Mouse (Mus musculus) neural tube, embryonic 14.5 days (tissue): ENCODE measurements around the gene Anapc7. TPM values are rescaled to one million over a fixed set of nuclear protein-coding genes. Genes with fewer than 3 reads are reported as not detected.
"Not testable (repeated sequence)": the region's sequence is repeated elsewhere in the genome, so short reads cannot be mapped to it uniquely, and the experiment has no call there.

Experiments
- ATAC-seq: fragments of 200-750 bp; cut with Nextera tagmentation; 2 replicates; pipeline ENCODE4 v1.8.0; 2017; ENCODE audit warnings: low read depth, mild to moderate bottlenecking, moderate TSS enrichment, moderate library complexity
- H3K27ac ChIP-seq: fragments of 300-500 bp; sonication (generic); 2 replicates; pipeline ENCODE4 v1.5.1; 2014; ENCODE audit warnings: low read depth, mild to moderate bottlenecking, control low read depth, low read length, moderate library complexity, mixed read lengths
- H3K27me3 ChIP-seq: fragments of 300-500 bp; sonication (generic); 2 replicates; pipeline ENCODE4 v1.6.1; 2014; ENCODE audit warnings: low read length; ENCODE audit not compliant: control insufficient read depth, insufficient read depth
- H3K36me3 ChIP-seq: fragments of 300-500 bp; sonication (generic); 2 replicates; pipeline ENCODE4 v1.6.1; 2014; ENCODE audit warnings: low read length, mixed read lengths; ENCODE audit not compliant: control insufficient read depth, insufficient read depth
- H3K4me1 ChIP-seq: fragments of 300-500 bp; sonication (generic); 2 replicates; pipeline ENCODE4 v1.6.1; 2014; ENCODE audit warnings: low read length; ENCODE audit not compliant: control insufficient read depth, insufficient read depth
- H3K4me2 ChIP-seq: fragments of 300-500 bp; sonication (generic); 2 replicates; pipeline ENCODE4 v1.6.1; 2014; ENCODE audit warnings: mild to moderate bottlenecking, low read depth, low read length, control low read depth
- H3K4me3 ChIP-seq: fragments of 300-500 bp; sonication (generic); 2 replicates; pipeline ENCODE4 v1.5.1; 2014; ENCODE audit warnings: low read depth, low read length, control low read depth, mixed read lengths
- H3K9ac ChIP-seq: fragments of 300-500 bp; sonication (generic); replicated peaks from 2 replicates; pipeline ENCODE4 v1.6.1; 2014; ENCODE audit warnings: low read depth, mild to moderate bottlenecking, control low read depth, low read length, mixed read lengths
- H3K9me3 ChIP-seq: fragments of 300-500 bp; sonication (generic); 2 replicates; pipeline ENCODE4 v1.6.1; 2016; ENCODE audit warnings: low read length; ENCODE audit not compliant: control insufficient read depth
- WGBS: fragments of 180-500 bp; shearing (Covaris S2); extraction: QIAGEN DNeasy Blood & Tissue Kit; methylation state at CpG from one replicate; pipeline ENCODE4 v1.1.7; 2014; 5-methylcytosine and 5-hydroxymethylcytosine counted together
- polyA plus RNA-seq: library from polyadenylated mRNA; unstranded; fragments of >200 nt; fragmentation: Nextera tagmentation; extraction: Ambion mirVana; gene quantifications from 2 replicates; pipeline ENCODE4 v1.2.1, GENCODE M21; 2014

The Anapc7 gene
- polyA plus RNA-seq, 1 experiment from 2014 or later, result 33.4 TPM

DNA sequence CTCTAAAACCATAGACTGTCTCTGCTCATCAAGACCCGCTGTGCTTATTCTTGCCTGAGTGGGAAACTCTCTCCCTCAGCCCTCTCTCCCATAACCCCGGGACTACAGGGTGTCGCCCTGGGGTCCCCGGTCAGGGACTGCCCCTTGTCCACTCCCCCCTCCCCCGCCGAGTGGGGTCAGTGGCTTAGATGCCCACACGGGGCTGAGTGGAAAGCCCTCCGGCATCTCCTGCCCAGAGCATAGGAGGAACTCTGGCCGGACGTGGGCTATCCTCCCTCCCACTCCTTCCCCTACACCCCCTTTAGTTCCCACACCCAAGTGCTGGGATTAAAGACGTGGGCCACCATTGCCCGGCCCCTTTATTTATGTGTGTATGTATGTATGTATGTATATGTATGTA lies 6.0 kb upstream of the Anapc7 start:
- WGBS, result 88% methylated on average over 12 of the region's 12 CpGs
- Histone ChIP-seq H3K4me3 (no peak overlapping the region), H3K27me3 (no peaks in the 10 kb centered on the region), H3K4me1 (no peaks in the 10 kb centered on the region), H3K9ac (no peak overlapping the region), H3K27ac (no peak overlapping the region), H3K9me3 (no peaks in the 10 kb centered on the region), H3K4me2 (no peak overlapping the region), H3K36me3 (no peaks in the 10 kb centered on the region)
- ATAC-seq, result no peak

DNA sequence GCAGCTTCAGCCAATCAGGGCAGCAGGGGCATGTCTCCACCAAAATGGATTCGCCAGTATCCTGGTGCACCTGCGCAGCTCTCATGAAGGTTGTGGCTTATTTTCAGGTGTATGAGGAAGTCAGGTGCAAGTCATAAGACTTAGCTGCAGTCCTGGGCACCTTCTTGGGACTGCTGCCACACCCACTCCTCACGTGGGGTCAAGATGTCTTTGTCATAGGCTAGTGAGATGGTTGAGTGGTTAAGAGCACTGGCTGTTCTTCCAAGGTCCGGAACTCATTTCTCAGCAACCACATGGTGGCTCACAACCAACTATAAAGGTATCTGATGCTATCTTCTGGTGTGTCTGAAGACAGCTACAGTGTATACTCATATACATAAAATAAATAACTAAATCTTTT lies 817 bp upstream of the Anapc7 start:
- not testable (repeated sequence) for H3K4me2 ChIP-seq, ATAC-seq, H3K27ac ChIP-seq, H3K9me3 ChIP-seq, H3K27me3 ChIP-seq, H3K9ac ChIP-seq, H3K36me3 ChIP-seq, H3K4me3 ChIP-seq, H3K4me1 ChIP-seq
- WGBS, result 72% methylated on average over 4 of the region's 4 CpGs

DNA sequence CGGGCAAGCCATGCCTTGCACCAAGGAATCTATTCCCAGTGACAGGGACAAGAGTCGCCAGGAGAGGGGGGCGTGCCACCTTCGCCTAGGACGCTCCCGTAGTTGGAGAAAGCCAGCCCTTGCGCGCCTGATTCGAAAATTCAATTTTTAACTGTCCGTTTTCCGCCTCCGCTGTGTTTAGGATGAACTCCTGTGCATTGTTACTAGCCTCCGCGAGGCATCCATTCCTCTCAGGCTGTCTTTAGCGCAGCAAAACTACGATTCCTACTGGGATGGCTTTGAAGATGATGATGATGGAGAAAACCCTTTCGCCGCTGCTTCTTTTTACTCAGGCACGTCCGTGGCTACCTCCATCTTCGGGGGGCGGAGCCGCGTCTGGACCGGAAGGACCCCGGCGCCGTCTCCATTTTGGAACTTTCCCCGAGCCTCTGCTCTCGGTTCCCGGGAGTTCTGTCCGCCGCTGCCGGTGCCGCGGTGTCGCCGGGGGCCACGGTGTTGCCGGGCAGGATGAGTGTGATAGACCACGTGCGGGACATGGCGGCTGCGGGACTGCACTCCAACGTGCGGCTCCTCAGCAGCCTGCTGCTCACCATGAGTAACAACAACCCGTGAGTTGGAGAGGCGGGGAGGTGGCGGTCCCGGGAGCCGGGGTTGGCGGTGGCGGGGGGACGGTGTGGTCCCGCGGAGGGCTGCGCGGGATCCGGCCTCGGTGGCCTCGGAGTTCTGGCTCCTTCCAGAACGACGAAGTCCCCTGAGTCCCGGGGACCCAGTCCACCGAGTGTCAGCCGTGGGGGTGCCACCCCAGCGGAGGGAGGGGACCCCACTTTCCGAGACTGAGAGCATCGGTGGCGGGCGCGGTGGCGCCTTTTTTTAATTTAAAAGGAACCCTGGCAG lies 825 bp downstream of the Anapc7 start:
- Histone ChIP-seq H3K4me3 (peak overlapping the region; percentile 92), H3K36me3 (no peaks in the 10 kb centered on the region), H3K27ac (peak overlapping the region; percentile 94), H3K27me3 (no peaks in the 10 kb centered on the region), H3K9me3 (no peaks in the 10 kb centered on the region), H3K4me2 (peak overlapping the region; percentile 93), H3K9ac (peak overlapping the region; percentile 86), H3K4me1 (no peaks in the 10 kb centered on the region)
- under 1% methylated on average over 73 of the region's 73 CpGs for WGBS
- ATAC-seq, result peak; percentile 91

DNA sequence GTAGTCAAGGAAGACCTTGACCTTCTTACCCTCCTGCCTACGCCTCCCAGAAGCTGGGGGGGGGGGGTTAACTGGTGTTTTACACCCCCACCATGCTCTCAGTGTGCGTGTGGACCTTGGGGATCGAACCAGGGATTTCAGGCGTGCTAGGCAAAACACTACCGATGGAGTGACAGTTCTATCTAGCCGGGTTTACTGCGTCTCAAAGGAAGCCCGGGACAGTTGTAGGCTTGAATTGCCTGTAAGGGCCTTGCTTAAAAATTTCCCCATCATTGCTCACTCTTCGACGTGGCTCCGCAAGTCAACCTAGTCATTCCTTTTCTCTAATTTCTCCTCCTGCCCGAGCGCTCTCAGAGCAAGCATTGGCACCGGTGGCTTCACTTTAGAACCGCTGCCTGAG lies 1.6 kb downstream of the Anapc7 start:
- peak overlapping the region; percentile 92 for H3K4me3 ChIP-seq
- H3K4me1 ChIP-seq, result no peaks in the 10 kb centered on the region
- no peak for ATAC-seq
- H3K36me3 ChIP-seq, result peaks cover 2% of the 10 kb centered on the region; the same call in 1 of the 2 replicates
- peak overlapping the region; percentile 93 for H3K4me2 ChIP-seq
- H3K27ac ChIP-seq, result no peak overlapping the region
- peak overlapping the region; percentile 86 for H3K9ac ChIP-seq
- 36% methylated on average over 15 of the region's 15 CpGs for WGBS
- no peaks in the 10 kb centered on the region for H3K27me3 ChIP-seq
- H3K9me3 ChIP-seq, result no peaks in the 10 kb centered on the region

DNA sequence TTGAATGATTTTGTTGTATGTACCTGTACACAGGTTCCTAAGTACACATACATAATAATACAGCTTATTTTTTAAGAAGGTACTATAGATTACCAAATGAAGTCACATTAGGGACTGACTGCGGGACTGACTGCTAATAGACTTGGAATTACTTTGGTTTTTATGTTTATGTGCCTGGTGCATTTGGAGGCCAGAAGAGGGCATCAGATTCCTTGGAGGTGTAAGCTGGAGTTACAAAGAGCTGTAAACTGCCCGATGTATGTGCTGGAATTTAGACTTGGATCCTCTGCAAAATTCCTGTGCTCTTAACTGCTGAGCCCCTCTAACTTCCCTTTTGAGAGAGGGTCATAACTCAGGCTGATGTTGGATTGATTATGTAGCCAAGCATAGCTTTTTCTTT lies 4.1 kb downstream of the Anapc7 start:
- H3K9ac ChIP-seq, result no peak overlapping the region
- H3K27ac ChIP-seq, result no peak overlapping the region
- H3K4me2 ChIP-seq, result no peak overlapping the region
- ATAC-seq, result no peak
- peaks cover 22% of the 10 kb centered on the region; the same call in 1 of the 2 replicates for H3K36me3 ChIP-seq
- no peak overlapping the region for H3K4me3 ChIP-seq
- H3K27me3 ChIP-seq, result no peaks in the 10 kb centered on the region
- 84% methylated on average over 2 of the region's 2 CpGs for WGBS
- H3K4me1 ChIP-seq, result no peaks in the 10 kb centered on the region
- H3K9me3 ChIP-seq, result no peaks in the 10 kb centered on the region

GRCm38 (mm10) chr5:122430036-122430775 lies 8.7 kb downstream of the Anapc7 start:
- no peaks in the 10 kb centered on the region for H3K9me3 ChIP-seq
- H3K36me3 ChIP-seq, result peaks cover 57% of the 10 kb centered on the region
- no peaks in the 10 kb centered on the region for H3K27me3 ChIP-seq
- no peak overlapping the region for H3K4me2 ChIP-seq
- ATAC-seq, result no peak
- no peak overlapping the region for H3K27ac ChIP-seq
- H3K9ac ChIP-seq, result no peak overlapping the region
- no peak overlapping the region for H3K4me3 ChIP-seq
- WGBS, result 93% methylated on average over 4 of the region's 4 CpGs
- H3K4me1 ChIP-seq, result no peaks in the 10 kb centered on the region

DNA sequence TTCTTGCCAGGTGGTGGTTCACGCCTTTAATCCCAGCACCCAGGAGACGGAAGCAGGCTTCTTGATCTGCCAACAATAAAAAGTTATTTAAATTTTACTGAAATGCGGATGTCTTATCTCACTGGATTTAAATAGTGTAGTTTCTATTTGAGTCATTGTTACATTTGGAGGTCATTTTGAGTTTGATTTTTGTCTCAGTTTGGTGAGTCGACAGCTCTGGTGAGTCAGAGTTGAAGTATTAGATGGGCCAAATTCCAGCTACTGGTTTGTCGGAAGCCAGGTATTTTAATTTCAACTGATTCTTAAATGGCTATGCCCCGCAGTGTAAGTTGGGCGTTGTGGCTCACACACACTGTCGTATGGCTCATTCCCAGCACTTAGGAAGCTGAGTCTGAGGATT lies 9.7 kb downstream of the Anapc7 start:
- 95% methylated on average over 8 of the region's 8 CpGs for WGBS
- no peak overlapping the region for H3K27ac ChIP-seq
- H3K36me3 ChIP-seq, result peaks cover 64% of the 10 kb centered on the region
- no peaks in the 10 kb centered on the region for H3K27me3 ChIP-seq
- no peak for ATAC-seq
- H3K4me1 ChIP-seq, result no peaks in the 10 kb centered on the region
- no peak overlapping the region for H3K4me2 ChIP-seq
- H3K9ac ChIP-seq, result no peak overlapping the region
- no peaks in the 10 kb centered on the region for H3K9me3 ChIP-seq
- no peak overlapping the region for H3K4me3 ChIP-seq

DNA sequence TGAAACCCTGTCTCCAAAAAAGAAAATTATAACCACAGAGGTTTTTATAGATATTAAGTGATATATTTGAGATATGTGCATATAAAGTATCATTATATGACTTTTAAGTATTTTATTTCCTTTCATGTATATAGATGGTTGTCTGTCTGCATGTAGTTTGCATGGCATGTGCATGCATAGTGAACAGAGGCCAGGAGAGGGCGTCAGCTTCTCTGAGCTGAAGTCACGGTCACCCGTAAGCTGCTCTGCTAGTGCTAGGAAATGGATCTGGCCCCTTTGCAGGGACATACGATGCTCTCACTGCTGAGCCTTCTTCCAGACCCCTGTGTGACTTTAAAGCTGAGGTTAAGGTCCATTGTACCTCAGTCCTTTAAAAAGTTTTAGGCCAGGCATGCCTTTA lies 13.0 kb downstream of the Anapc7 start:
- Histone ChIP-seq H3K4me3 (no peak overlapping the region), H3K36me3 (peaks cover 80% of the 10 kb centered on the region), H3K9ac (no peak overlapping the region), H3K9me3 (no peaks in the 10 kb centered on the region), H3K4me1 (no peaks in the 10 kb centered on the region), H3K4me2 (no peak overlapping the region), H3K27ac (no peak overlapping the region), H3K27me3 (no peaks in the 10 kb centered on the region)
- ATAC-seq, result no peak
- WGBS, result 78% methylated on average over 4 of the region's 4 CpGs
